Mouse (Mus musculus): Measurements from ENCODE around the gene Baiap2l2. TPM values are rescaled to one million over a fixed set of nuclear protein-coding genes. Genes with fewer than 3 reads are reported as not detected.
"Not testable (repeated sequence)": the region's sequence is repeated elsewhere in the genome, so short reads cannot be mapped to it uniquely, and the experiment has no call there.

Gene Baiap2l2
- polyA plus RNA-seq, 1 experiment from 2014 or later = 7.3 TPM

DNA sequence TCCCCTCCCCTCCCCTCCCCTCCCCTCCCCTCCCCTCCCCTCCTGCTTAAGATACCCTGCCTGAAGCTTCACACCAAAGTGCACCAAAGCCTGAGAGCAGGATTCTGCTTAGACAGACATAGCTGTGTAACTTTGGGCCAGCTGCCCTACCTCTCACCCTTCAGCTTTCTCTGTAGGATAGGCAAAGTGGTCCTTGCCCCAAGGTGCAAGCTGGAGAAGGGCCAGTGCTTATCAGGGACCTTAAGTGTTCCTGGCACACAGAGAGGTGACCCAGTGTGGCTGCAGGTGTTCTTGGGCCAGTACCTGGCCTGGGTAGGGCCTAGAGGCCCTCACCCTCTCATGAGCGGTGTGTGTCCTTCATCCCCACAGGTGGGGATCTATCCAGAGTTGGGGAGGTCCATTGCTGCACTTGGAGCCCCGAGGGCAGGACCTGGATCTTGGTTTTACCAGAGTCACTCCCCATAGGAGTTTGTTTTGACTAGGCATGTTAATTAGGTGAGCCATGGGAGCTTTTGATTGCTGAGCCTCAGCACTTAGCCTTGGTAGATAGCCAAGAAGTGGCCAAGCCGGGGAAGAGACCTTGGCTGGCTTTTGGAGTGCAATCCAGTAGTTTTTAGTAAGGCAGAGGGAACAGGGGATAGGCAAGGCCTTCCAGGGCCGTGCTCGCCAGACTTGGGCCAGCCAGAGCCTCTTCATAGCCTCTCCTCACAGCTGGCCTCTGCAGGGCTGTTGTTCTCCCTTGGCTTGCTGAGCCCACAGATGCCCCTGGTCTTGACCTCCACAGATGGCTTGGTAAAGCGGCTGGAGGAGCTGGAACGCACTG is 41.1 kb downstream of the Baiap2l2 start:
- Histone ChIP-seq H3K36me3 (ENCODE audit: control insufficient read depth, insufficient read depth, low read length) (peaks cover 24% of the 10 kb centered on the region), H3K4me3 (replicated peaks; ENCODE audit: low read length) (no peak overlapping the region), H3K4me2 (ENCODE audit: low read depth, low read length) (no peak overlapping the region), H3K9me3 (replicated peaks; ENCODE audit: control insufficient read depth, low read length) (no peaks in the 10 kb centered on the region), H3K27ac (ENCODE audit: low read length) (no peak overlapping the region; the same call in 1 of the 2 replicates), H3K9ac (ENCODE audit: low read length) (no peak overlapping the region), H3K27me3 (ENCODE audit: control insufficient read depth, insufficient read depth, low read length) (no peaks in the 10 kb centered on the region), H3K4me1 (ENCODE audit: control insufficient read depth, insufficient read depth, low read length) (peaks cover 10% of the 10 kb centered on the region; the same call in 1 of the 2 replicates)
- 71% methylated on average over 7 of the region's 7 CpGs for WGBS
- ATAC-seq (ENCODE audit: insufficient read depth, low FRiP score) = no peak

DNA sequence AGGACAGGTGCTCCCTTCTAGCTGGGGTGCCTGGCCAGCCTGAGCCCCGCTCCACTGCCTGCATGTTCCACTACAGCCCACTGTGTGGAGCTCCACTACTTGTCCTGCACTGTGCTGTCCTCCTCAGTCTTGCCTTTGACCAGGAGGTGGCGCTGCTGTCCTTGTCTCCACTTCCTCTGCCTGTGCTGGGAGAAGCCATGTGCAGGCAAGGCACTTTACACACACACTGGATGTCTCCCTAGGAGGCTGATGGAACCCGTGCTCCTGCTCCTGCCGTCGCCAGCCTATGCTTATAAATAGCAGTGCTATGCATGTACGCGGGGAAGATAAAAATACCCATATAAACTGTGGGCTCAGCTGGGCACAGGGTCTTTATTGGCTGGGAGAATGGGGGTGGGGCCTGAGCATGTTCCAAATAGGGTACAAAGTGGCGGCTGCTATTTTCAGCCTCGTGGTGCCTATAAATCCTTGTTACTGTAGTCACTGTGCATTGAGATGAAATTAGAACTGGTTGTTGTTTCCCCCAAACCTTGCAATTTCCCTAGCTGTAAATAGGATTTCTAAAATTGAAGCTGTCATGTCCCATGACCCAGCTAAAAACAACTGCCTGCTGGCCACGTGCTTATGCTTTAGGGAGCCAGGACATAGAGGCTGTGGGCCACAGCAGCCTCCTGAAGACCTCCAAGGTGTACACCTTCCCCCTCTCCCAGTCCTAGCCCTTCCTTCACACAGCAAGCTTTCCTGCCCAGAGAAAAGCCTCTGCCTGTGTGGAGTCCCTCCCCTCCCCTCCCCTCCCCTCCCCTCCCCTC is 41.9 kb downstream of the Baiap2l2 start:
- Histone ChIP-seq H3K27ac (ENCODE audit: low read length) (peak overlapping the region; percentile 55), H3K9me3 (replicated peaks; ENCODE audit: control insufficient read depth, low read length) (no peaks in the 10 kb centered on the region), H3K4me1 (ENCODE audit: control insufficient read depth, insufficient read depth, low read length) (peaks cover 10% of the 10 kb centered on the region; the same call in 1 of the 2 replicates), H3K4me3 (replicated peaks; ENCODE audit: low read length) (no peak overlapping the region), H3K36me3 (ENCODE audit: control insufficient read depth, insufficient read depth, low read length) (peaks cover 24% of the 10 kb centered on the region), H3K4me2 (ENCODE audit: low read depth, low read length) (no peak overlapping the region), H3K9ac (ENCODE audit: low read length) (peak overlapping the region; percentile 35; the same call in 1 of the 2 replicates), H3K27me3 (ENCODE audit: control insufficient read depth, insufficient read depth, low read length) (no peaks in the 10 kb centered on the region)
- WGBS = 21% methylated on average over 10 of the region's 10 CpGs
- ATAC-seq (ENCODE audit: insufficient read depth, low FRiP score) = peak; percentile 96

DNA sequence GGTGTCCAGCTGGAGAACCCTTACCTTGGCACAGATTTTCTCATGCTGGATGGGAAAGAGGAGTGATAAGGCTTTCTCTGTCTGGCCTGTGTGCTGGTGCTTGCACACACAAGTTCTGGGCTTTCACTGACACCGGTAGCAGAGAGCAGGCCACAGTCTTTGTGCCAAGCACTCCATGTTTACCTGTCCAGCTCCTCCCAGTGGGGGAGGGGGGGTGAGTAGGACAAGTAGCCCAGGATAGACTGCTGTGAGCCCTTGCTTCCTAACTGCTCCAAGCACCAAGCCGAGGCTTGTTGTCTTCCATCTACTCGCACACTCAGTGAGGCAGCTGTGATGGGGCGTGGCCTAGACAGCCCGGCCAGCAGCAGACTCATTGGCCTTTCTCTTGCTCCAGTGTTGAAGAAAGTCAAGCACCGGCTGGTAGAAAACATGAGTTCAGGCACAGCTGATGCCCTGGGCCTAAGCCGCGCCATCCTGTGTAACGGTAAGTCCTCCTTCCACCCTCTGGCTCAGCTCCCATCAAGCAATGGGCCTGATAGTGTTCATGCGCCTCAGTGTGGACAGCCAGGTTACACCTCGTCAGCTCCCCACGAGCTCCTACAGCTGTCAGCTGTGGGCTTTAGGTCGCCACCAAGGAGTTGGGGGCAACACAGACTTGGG is 42.6 kb downstream of the Baiap2l2 start:
- WGBS = 65% methylated on average over 13 of the region's 13 CpGs
- H3K27ac ChIP-seq (ENCODE audit: low read length) = 0 out of 2 replicates have a peak overlapping the region, but pooled peaks have one; percentile 23
- no peaks in the 10 kb centered on the region for H3K9me3 ChIP-seq (replicated peaks; ENCODE audit: control insufficient read depth, low read length)
- no peak overlapping the region for H3K4me2 ChIP-seq (ENCODE audit: low read depth, low read length)
- peaks cover 24% of the 10 kb centered on the region for H3K36me3 ChIP-seq (ENCODE audit: control insufficient read depth, insufficient read depth, low read length)
- H3K4me1 ChIP-seq (ENCODE audit: control insufficient read depth, insufficient read depth, low read length) = peaks cover 10% of the 10 kb centered on the region; the same call in 1 of the 2 replicates
- H3K4me3 ChIP-seq (replicated peaks; ENCODE audit: low read length) = no peak overlapping the region
- peak; percentile 11; the same call in 1 of the 2 replicates for ATAC-seq (ENCODE audit: insufficient read depth, low FRiP score)
- no peak overlapping the region for H3K9ac ChIP-seq (ENCODE audit: low read length)
- H3K27me3 ChIP-seq (ENCODE audit: control insufficient read depth, insufficient read depth, low read length) = no peaks in the 10 kb centered on the region

DNA sequence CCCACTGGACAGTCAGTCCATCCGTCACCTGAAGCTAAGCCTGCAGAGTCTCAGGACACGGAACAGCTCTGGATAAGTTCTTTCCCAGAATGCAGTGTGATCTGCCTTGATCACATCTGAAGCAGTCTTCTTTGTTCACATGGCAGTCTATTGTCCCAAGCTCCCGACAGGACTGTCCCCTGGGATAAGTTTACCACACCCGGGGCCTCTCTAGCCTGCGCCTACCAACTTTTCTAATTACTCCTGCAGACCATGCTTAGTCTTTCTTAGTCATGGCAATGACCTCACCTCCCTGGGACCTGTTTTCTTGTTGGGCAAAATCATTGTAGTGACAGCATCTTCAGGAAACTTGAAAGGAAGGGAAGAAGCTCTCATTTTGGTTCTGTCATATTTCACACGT is 47.3 kb downstream of the Baiap2l2 start:
- H3K9ac ChIP-seq (ENCODE audit: low read length) = no peak overlapping the region
- no peaks in the 10 kb centered on the region for H3K27me3 ChIP-seq (ENCODE audit: control insufficient read depth, insufficient read depth, low read length)
- H3K27ac ChIP-seq (ENCODE audit: low read length) = no peak overlapping the region; the same call in 1 of the 2 replicates
- H3K4me2 ChIP-seq (ENCODE audit: low read depth, low read length) = no peak overlapping the region
- H3K4me1 ChIP-seq (ENCODE audit: control insufficient read depth, insufficient read depth, low read length) = peaks cover 7% of the 10 kb centered on the region; the same call in 1 of the 2 replicates
- peaks cover 21% of the 10 kb centered on the region for H3K36me3 ChIP-seq (ENCODE audit: control insufficient read depth, insufficient read depth, low read length)
- no peak overlapping the region for H3K4me3 ChIP-seq (replicated peaks; ENCODE audit: low read length)
- no peaks in the 10 kb centered on the region for H3K9me3 ChIP-seq (replicated peaks; ENCODE audit: control insufficient read depth, low read length)
- ATAC-seq (ENCODE audit: insufficient read depth, low FRiP score) = no peak
- WGBS = 69% methylated on average over 6 of the region's 6 CpGs

DNA sequence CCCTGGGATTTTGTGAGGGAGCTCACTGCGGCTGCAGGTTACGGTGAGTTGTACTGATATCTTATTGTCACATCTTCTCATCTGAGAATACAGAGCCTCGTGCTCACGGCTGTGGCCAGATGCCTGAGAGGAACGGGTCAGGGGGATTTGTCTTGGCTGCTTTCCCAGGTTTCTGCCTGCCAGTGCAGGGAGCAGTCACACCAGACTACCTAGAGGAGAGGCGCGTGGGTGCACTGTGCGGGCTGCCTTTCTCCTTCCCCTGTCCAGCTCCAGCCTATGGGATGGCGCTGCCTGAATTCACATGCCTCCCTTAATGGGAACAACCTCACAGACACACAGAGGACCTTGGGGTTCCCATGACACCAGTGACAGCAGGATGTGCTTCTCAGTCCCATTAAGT is 50.1 kb downstream of the Baiap2l2 start:
- Histone ChIP-seq H3K4me2 (ENCODE audit: low read depth, low read length) (no peak overlapping the region), H3K36me3 (ENCODE audit: control insufficient read depth, insufficient read depth, low read length) (peaks cover 10% of the 10 kb centered on the region; the same call in 1 of the 2 replicates), H3K4me3 (replicated peaks; ENCODE audit: low read length) (no peak overlapping the region), H3K4me1 (ENCODE audit: control insufficient read depth, insufficient read depth, low read length) (peaks cover 3% of the 10 kb centered on the region; the same call in 1 of the 2 replicates), H3K27me3 (ENCODE audit: control insufficient read depth, insufficient read depth, low read length) (no peaks in the 10 kb centered on the region), H3K27ac (ENCODE audit: low read length) (peak overlapping the region; percentile 54; the same call in 1 of the 2 replicates), H3K9ac (ENCODE audit: low read length) (0 out of 2 replicates have a peak overlapping the region, but pooled peaks have one; percentile 6), H3K9me3 (replicated peaks; ENCODE audit: control insufficient read depth, low read length) (no peaks in the 10 kb centered on the region)
- 61% methylated on average over 9 of the region's 9 CpGs for WGBS
- peak; percentile 59; the same call in 1 of the 2 replicates for ATAC-seq (ENCODE audit: insufficient read depth, low FRiP score)

DNA sequence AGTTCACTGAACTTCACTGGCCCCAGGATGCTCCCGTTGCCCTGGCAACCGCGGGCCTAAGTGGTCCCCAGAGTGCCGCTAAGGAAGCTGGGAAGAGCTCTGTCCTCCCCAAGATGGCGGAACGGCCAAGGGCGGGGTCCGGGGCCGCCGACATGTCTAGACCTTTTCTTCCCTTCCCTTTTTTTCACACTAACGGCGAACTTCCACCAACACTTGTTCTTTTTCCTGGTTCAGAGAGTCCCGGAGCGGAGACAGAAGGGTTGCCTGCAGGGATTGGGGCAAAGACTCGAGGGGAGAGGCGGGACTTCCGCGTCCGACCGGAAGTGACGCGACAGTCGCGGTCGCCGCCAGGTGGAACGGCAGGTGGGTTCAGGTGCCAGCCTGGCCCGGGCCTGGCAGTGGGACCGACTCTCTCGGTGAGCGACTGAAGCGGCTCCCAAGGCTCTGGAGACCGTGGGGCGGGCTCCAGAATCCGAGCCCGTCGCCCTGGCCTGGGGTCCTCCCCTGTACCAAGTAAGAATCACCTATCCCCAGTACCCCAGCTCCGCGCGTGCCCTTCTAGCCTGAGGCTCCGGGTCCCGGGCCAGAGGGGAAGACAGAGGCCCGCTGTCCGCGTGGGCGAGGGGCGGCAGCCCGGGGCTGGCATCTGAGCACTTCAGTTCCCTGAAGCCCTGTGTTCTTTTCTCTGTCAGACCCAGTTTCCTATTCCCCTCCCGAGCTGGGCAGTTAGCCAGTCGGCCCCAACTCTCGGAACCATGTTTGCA is 56.1 kb downstream of the Baiap2l2 start, which contains the start of the genes Pick1 and Gm49486:
TSS of gene Pick1 (plus strand) at position 116 of the 764 bp plus-strand sequence.
TSS of gene Gm49486 (plus strand) at position 334 of the 764 bp plus-strand sequence.
- H3K4me3 ChIP-seq (replicated peaks; ENCODE audit: low read length) = peak within 1 kb of the TSS; percentile 60
- H3K9ac ChIP-seq (ENCODE audit: low read length) = peak within 1 kb of the TSS; percentile 82
- no peaks in the 10 kb centered on the region for H3K9me3 ChIP-seq (replicated peaks; ENCODE audit: control insufficient read depth, low read length)
- WGBS = 1% methylated on average over 51 of the region's 51 CpGs
- peaks cover 15% of the 10 kb centered on the region; the same call in 1 of the 2 replicates for H3K4me1 ChIP-seq (ENCODE audit: control insufficient read depth, insufficient read depth, low read length)
- peak within 1 kb of the TSS; percentile 98 for H3K27ac ChIP-seq (ENCODE audit: low read length)
- peaks cover 4% of the 10 kb centered on the region; the same call in 1 of the 2 replicates for H3K36me3 ChIP-seq (ENCODE audit: control insufficient read depth, insufficient read depth, low read length)
- ATAC-seq (ENCODE audit: insufficient read depth, low FRiP score) = peak; percentile 84
- no peaks in the 10 kb centered on the region for H3K27me3 ChIP-seq (ENCODE audit: control insufficient read depth, insufficient read depth, low read length)
- H3K4me2 ChIP-seq (ENCODE audit: low read depth, low read length) = peak within 1 kb of the TSS; percentile 65

DNA sequence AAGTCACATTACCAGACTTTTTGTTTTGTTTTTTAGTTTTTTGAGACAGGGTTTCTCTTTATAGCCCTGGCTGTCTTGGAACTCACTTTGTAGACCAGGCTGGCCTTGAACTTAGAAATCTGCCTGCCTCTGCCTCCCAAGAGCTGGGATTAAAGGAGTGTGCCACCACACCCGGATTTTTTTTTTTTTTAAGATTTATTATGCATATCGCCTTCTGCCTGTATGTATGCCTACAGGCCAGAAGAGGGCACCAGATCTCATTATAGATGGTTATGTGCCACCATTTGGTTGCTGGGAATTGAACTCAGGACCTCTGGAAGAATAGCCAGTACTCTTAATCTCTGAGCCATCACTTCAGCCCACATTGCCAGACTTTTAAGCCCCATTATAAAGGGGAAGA is 59.6 kb downstream of the Baiap2l2 start:
- not testable (repeated sequence) for H3K36me3 ChIP-seq (ENCODE audit: control insufficient read depth, insufficient read depth, low read length); H3K4me3 ChIP-seq (replicated peaks; ENCODE audit: low read length); H3K9me3 ChIP-seq (replicated peaks; ENCODE audit: control insufficient read depth, low read length); H3K4me2 ChIP-seq (ENCODE audit: low read depth, low read length); H3K9ac ChIP-seq (ENCODE audit: low read length); H3K27ac ChIP-seq (ENCODE audit: low read length); H3K27me3 ChIP-seq (ENCODE audit: control insufficient read depth, insufficient read depth, low read length); ATAC-seq (ENCODE audit: insufficient read depth, low FRiP score)
- WGBS = 65% methylated on average over 2 of the region's 2 CpGs
- peaks cover 15% of the 10 kb centered on the region; the same call in 1 of the 2 replicates for H3K4me1 ChIP-seq (ENCODE audit: control insufficient read depth, insufficient read depth, low read length)

DNA sequence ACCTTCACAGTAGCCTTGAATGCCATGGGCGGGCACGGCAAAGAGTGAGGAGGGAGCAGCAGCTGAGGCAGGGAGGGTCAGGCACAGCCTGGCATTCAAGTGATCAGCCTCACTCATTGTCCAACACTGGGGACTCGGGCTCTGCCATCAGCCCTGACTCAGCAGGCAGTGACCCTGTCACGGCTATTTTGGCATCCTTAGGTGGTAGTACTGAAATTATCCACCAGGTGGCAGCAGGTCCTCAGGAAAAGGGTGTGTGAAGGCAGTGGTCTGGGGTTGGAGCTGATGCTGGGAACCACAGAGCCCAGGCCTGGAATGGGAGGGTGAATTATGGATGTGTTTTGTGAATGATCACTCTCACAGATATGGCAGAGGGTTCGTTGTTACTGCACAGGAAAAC is 60.7 kb downstream of the Baiap2l2 start:
- no peak overlapping the region for H3K4me3 ChIP-seq (replicated peaks; ENCODE audit: low read length)
- no peak overlapping the region for H3K4me2 ChIP-seq (ENCODE audit: low read depth, low read length)
- peak; percentile 54 for ATAC-seq (ENCODE audit: insufficient read depth, low FRiP score)
- no peak overlapping the region for H3K27ac ChIP-seq (ENCODE audit: low read length)
- H3K36me3 ChIP-seq (ENCODE audit: control insufficient read depth, insufficient read depth, low read length) = no peaks in the 10 kb centered on the region
- no peaks in the 10 kb centered on the region for H3K9me3 ChIP-seq (replicated peaks; ENCODE audit: control insufficient read depth, low read length)
- no peaks in the 10 kb centered on the region for H3K27me3 ChIP-seq (ENCODE audit: control insufficient read depth, insufficient read depth, low read length)
- peaks cover 6% of the 10 kb centered on the region; the same call in 1 of the 2 replicates for H3K4me1 ChIP-seq (ENCODE audit: control insufficient read depth, insufficient read depth, low read length)
- no peak overlapping the region for H3K9ac ChIP-seq (ENCODE audit: low read length)
- 7% methylated on average over 5 of the region's 5 CpGs for WGBS
